Comparison of ENCODE assay signal across 1 mouse cellular context in the genomic region with DNA sequence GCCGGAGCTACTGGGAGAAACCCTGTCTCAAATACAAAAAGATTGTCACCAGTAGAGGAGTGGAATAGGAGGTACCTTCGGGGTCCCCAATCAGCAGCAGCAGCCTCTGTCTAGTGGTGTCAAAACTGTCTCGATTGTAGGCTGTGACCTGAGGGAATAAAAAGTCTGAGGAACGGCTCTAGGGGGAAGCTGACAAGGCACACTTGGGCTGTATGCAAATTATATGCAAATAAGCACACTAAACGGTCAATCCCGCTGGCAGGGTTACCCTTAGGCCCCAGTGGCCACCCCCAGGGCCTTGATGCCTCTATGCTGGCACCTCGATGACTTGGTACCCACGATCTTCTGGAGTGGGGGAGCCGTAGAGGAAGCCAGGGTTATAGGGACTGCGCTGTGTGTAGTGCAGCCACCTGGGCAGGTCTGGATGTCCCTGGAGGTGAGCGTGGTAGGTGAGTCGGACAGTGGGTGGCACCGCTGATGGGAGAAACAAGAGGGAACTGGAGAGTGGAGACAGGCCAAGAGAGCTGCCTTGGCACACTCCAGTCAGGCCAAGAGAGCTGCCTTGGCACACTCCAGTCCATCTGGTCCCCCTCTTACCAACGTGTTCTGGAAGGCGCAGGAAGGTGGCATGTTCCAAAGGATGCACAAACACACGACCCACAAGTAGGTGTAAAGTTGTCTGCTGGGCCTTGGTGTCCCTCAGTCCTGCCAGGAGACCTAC.
TF ChIP-seq lines count a peak whose summit lies in the region.

No protein-coding gene starts in this region.

TF ChIP-seq in CH12.LX, 34 proteins besides CTCF, POLR2A, EP300 and RAD21 (continued from another document):
- no peak for TF ChIP-seq ZNF384 (IDR thresholded peaks at IDR 0.05; ENCODE audit: low read depth, low read length)
- TF ChIP-seq NRF1 (IDR thresholded peaks at IDR 0.05; ENCODE audit: low read depth, low read length): no peak
- TF ChIP-seq ZC3H11A (IDR thresholded peaks at IDR 0.05; ENCODE audit: low read depth, low read length): no peak
- no peak; the same call in 1 of the 2 replicates for TF ChIP-seq IRF4 (IDR thresholded peaks at IDR 0.05; ENCODE audit: low read depth, low read length)
- TF ChIP-seq NELFE (IDR thresholded peaks at IDR 0.05; ENCODE audit: low read depth, low read length): no peak
- no peak for TF ChIP-seq CHD2 (IDR thresholded peaks at IDR 0.05; ENCODE audit: low read length)
- no peak for TF ChIP-seq POLR2AphosphoS2 (IDR thresholded peaks at IDR 0.05; ENCODE audit: low read depth, low read length)
- no peak for TF ChIP-seq PAX5 (IDR thresholded peaks at IDR 0.05; ENCODE audit: low read length)
- TF ChIP-seq MEF2A (IDR thresholded peaks at IDR 0.05; ENCODE audit: borderline replicate concordance, low read depth, low read length): no peak; the same call in 1 of the 2 replicates
